Mouse (Mus musculus): ENCODE data around the gene Tnc. TPM values are rescaled to one million over a fixed set of nuclear protein-coding genes. Genes with fewer than 3 reads are reported as not detected.

Tnc gene
- polyA plus RNA-seq, 1 experiment from 2014 or later: 11.7 TPM

GRCm38 (mm10) chr4:64058856-64059231 lies 12.0 kb upstream of the Tnc start:
- no peak overlapping the region for H3K27ac ChIP-seq (replicated peaks)
- H3K27me3 ChIP-seq: no peaks in the 10 kb centered on the region
- no peaks in the 10 kb centered on the region for H3K4me1 ChIP-seq (replicated peaks)
- H3K36me3 ChIP-seq: no peaks in the 10 kb centered on the region
- no peak overlapping the region for H3K4me2 ChIP-seq
- no peak for ATAC-seq (ENCODE audit: low read depth)
- H3K9me3 ChIP-seq: no peaks in the 10 kb centered on the region
- WGBS: 69% methylated on average over 6 of the region's 6 CpGs
- no peak overlapping the region for H3K4me3 ChIP-seq
- H3K9ac ChIP-seq: no peak overlapping the region

GRCm38 (mm10) chr4:64058048-64058855 lies 11.4 kb upstream of the Tnc start:
- 81% methylated on average over 12 of the region's 12 CpGs for WGBS
- no peaks in the 10 kb centered on the region for H3K4me1 ChIP-seq (replicated peaks)

GRCm38 (mm10) chr4:64048177-64048576 lies 1.4 kb upstream of the Tnc start:
- Histone ChIP-seq H3K4me3 (no peak overlapping the region), H3K36me3 (no peaks in the 10 kb centered on the region), H3K4me1 (replicated peaks) (peaks cover 16% of the 10 kb centered on the region), H3K27me3 (peaks cover 25% of the 10 kb centered on the region), H3K27ac (replicated peaks) (no peak overlapping the region), H3K9ac (no peak overlapping the region), H3K4me2 (no peak overlapping the region), H3K9me3 (no peaks in the 10 kb centered on the region)
- WGBS: 46% methylated on average over 7 of the region's 7 CpGs
- no peak for ATAC-seq (ENCODE audit: low read depth)

More at GRCm38 (mm10) chr4:64058048-64058855, 11.4 kb upstream of the Tnc start:
- no peaks in the 10 kb centered on the region for H3K36me3 ChIP-seq
- no peaks in the 10 kb centered on the region for H3K27me3 ChIP-seq
- H3K4me2 ChIP-seq: no peak overlapping the region
- no peak overlapping the region for H3K9ac ChIP-seq
- H3K9me3 ChIP-seq: no peaks in the 10 kb centered on the region
- no peak overlapping the region for H3K4me3 ChIP-seq
- no peak for ATAC-seq (ENCODE audit: low read depth)
- H3K27ac ChIP-seq (replicated peaks): no peak overlapping the region

GRCm38 (mm10) chr4:64043893-64044292 lies 2.9 kb downstream of the Tnc start:
- H3K27ac ChIP-seq (replicated peaks): no peak overlapping the region
- peak overlapping the region; percentile 66; the same call in 1 of the 2 replicates for H3K4me2 ChIP-seq
- H3K4me1 ChIP-seq (replicated peaks): peaks cover 16% of the 10 kb centered on the region
- H3K9ac ChIP-seq: no peak overlapping the region
- no peaks in the 10 kb centered on the region for H3K9me3 ChIP-seq
- no peak overlapping the region for H3K4me3 ChIP-seq
- no peaks in the 10 kb centered on the region for H3K36me3 ChIP-seq
- ATAC-seq (ENCODE audit: low read depth): no peak
- 85% methylated on average over 4 of the region's 4 CpGs for WGBS
- H3K27me3 ChIP-seq: peaks cover 25% of the 10 kb centered on the region

- Histone ChIP-seq H3K36me3 (no peaks in the 10 kb centered on the region), H3K27me3 (peaks cover 25% of the 10 kb centered on the region), H3K4me3 (no peak overlapping the region), H3K27ac (replicated peaks) (no peak overlapping the region), H3K4me2 (no peak overlapping the region), H3K9me3 (no peaks in the 10 kb centered on the region), H3K4me1 (replicated peaks) (peaks cover 16% of the 10 kb centered on the region), H3K9ac (no peak overlapping the region)
- WGBS: 83% methylated on average over 6 of the region's 6 CpGs
- ATAC-seq (ENCODE audit: low read depth): no peak
These were observed 3.4 kb downstream of the Tnc start for GRCm38 (mm10) chr4:64043371-64043770.

GRCm38 (mm10) chr4:64039091-64039490 lies 7.7 kb downstream of the Tnc start:
- WGBS: 85% methylated on average over 2 of the region's 2 CpGs
- Histone ChIP-seq H3K9ac (no peak overlapping the region), H3K4me2 (no peak overlapping the region), H3K36me3 (no peaks in the 10 kb centered on the region), H3K4me3 (no peak overlapping the region), H3K4me1 (replicated peaks) (no peaks in the 10 kb centered on the region), H3K27me3 (no peaks in the 10 kb centered on the region; the same call in 1 of the 2 replicates), H3K27ac (replicated peaks) (no peak overlapping the region), H3K9me3 (no peaks in the 10 kb centered on the region)
- no peak for ATAC-seq (ENCODE audit: low read depth)

- no peak overlapping the region for H3K4me3 ChIP-seq
- H3K9me3 ChIP-seq: no peaks in the 10 kb centered on the region
- no peak overlapping the region for H3K27ac ChIP-seq (replicated peaks)
- no peak overlapping the region for H3K4me2 ChIP-seq
- no peaks in the 10 kb centered on the region for H3K27me3 ChIP-seq
- ATAC-seq (ENCODE audit: low read depth): no peak
- H3K9ac ChIP-seq: no peak overlapping the region
- no peaks in the 10 kb centered on the region for H3K36me3 ChIP-seq
- 97% methylated on average over 2 of the region's 2 CpGs for WGBS
- no peaks in the 10 kb centered on the region for H3K4me1 ChIP-seq (replicated peaks)
These were observed 9.3 kb downstream of the Tnc start for GRCm38 (mm10) chr4:64037513-64037912.

GRCm38 (mm10) chr4:64034724-64035123 lies 12.1 kb downstream of the Tnc start:
- Histone ChIP-seq H3K27me3 (no peaks in the 10 kb centered on the region), H3K4me1 (replicated peaks) (no peaks in the 10 kb centered on the region), H3K4me3 (no peak overlapping the region), H3K9me3 (no peaks in the 10 kb centered on the region), H3K9ac (no peak overlapping the region), H3K27ac (replicated peaks) (no peak overlapping the region), H3K4me2 (no peak overlapping the region), H3K36me3 (no peaks in the 10 kb centered on the region)
- no peak for ATAC-seq (ENCODE audit: low read depth)
- WGBS: 71% methylated on average over 1 of the region's 1 CpGs

- Histone ChIP-seq H3K4me3 (no peak overlapping the region), H3K27me3 (no peaks in the 10 kb centered on the region), H3K9ac (no peak overlapping the region), H3K27ac (replicated peaks) (no peak overlapping the region), H3K4me1 (replicated peaks) (no peaks in the 10 kb centered on the region), H3K4me2 (no peak overlapping the region), H3K9me3 (no peaks in the 10 kb centered on the region), H3K36me3 (no peaks in the 10 kb centered on the region)
- ATAC-seq (ENCODE audit: low read depth): no peak
- 62% methylated on average over 2 of the region's 2 CpGs for WGBS
These were observed 13.6 kb downstream of the Tnc start for GRCm38 (mm10) chr4:64033191-64033590.

- WGBS: 70% methylated on average over 1 of the region's 1 CpGs
- H3K4me3 ChIP-seq: no peak overlapping the region
- ATAC-seq (ENCODE audit: low read depth): no peak
These were observed 17.3 kb downstream of the Tnc start for GRCm38 (mm10) chr4:64029486-64029885.

GRCm38 (mm10) chr4:64025591-64025990 lies 21.2 kb downstream of the Tnc start:
- WGBS: 90% methylated on average over 6 of the region's 6 CpGs
- Histone ChIP-seq H3K36me3 (no peaks in the 10 kb centered on the region), H3K4me2 (no peak overlapping the region), H3K27me3 (no peaks in the 10 kb centered on the region), H3K27ac (replicated peaks) (no peak overlapping the region), H3K4me3 (no peak overlapping the region), H3K9ac (no peak overlapping the region), H3K9me3 (no peaks in the 10 kb centered on the region), H3K4me1 (replicated peaks) (no peaks in the 10 kb centered on the region)
- ATAC-seq (ENCODE audit: low read depth): no peak

More at GRCm38 (mm10) chr4:64029486-64029885, 17.3 kb downstream of the Tnc start:
- no peaks in the 10 kb centered on the region for H3K36me3 ChIP-seq
- no peaks in the 10 kb centered on the region for H3K9me3 ChIP-seq
- H3K27me3 ChIP-seq: no peaks in the 10 kb centered on the region
- H3K4me2 ChIP-seq: no peak overlapping the region
- no peak overlapping the region for H3K9ac ChIP-seq
- H3K4me1 ChIP-seq (replicated peaks): no peaks in the 10 kb centered on the region
- no peak overlapping the region for H3K27ac ChIP-seq (replicated peaks)

- no peak for ATAC-seq (ENCODE audit: low read depth)
- WGBS: 48% methylated on average over 4 of the region's 4 CpGs
- Histone ChIP-seq H3K27ac (replicated peaks) (no peak overlapping the region), H3K27me3 (no peaks in the 10 kb centered on the region), H3K4me1 (replicated peaks) (no peaks in the 10 kb centered on the region), H3K4me3 (no peak overlapping the region), H3K4me2 (no peak overlapping the region), H3K9ac (no peak overlapping the region), H3K36me3 (no peaks in the 10 kb centered on the region), H3K9me3 (no peaks in the 10 kb centered on the region)
These were observed 22.6 kb downstream of the Tnc start for GRCm38 (mm10) chr4:64024041-64024779.

All from neural tube, embryonic 13.5 days (tissue).